Mouse (Mus musculus) G1E (cell line): ENCODE measurements around the gene Mex3d. TPM values are rescaled to one million over a fixed set of nuclear protein-coding genes. Genes with fewer than 3 reads are reported as not detected.

Experiments used
- ATAC-seq: 2 replicates; pipeline ENCODE4 v1.8.0; 2016; ENCODE audit warnings: mild to moderate bottlenecking; ENCODE audit not compliant: insufficient number of reproducible peaks, poor library complexity, low FRiP score, severe bottlenecking; ENCODE audit errors: extremely low read depth
- DNase-seq: peaks from one replicate; pipeline ENCODE4 v3.0.0; 2012; ENCODE audit warnings: low spot score
- H3K27me3 ChIP-seq: 2 replicates; pipeline ENCODE4 v1.6.1; 2012; ENCODE audit warnings: mild to moderate bottlenecking, low read length, inconsistent platforms; ENCODE audit not compliant: insufficient read depth
- H3K36me3 ChIP-seq: replicated peaks from 2 replicates; pipeline ENCODE3; 2012; ENCODE audit warnings: mild to moderate bottlenecking, inconsistent platforms
- H3K4me1 ChIP-seq: 2 replicates; pipeline ENCODE4 v1.6.1; 2012; ENCODE audit warnings: low read depth, low read length, inconsistent platforms, mixed read lengths; ENCODE audit not compliant: insufficient read depth
- H3K4me3 ChIP-seq: 2 replicates; pipeline ENCODE4 v1.5.1; 2012; ENCODE audit warnings: low read depth, mild to moderate bottlenecking, inconsistent platforms, low read length, moderate library complexity, mixed read lengths
- H3K9me3 ChIP-seq: replicated peaks from 2 replicates; pipeline ENCODE4 v1.6.1; 2012; ENCODE audit warnings: inconsistent platforms
- CTCF ChIP-seq: IDR thresholded peaks from 2 replicates; pipeline ENCODE4 v1.5.1; 2012; ENCODE audit warnings: low read depth, low read length, inconsistent platforms, mixed read lengths
- GATA1 ChIP-seq: IDR thresholded peaks from 2 replicates; pipeline ENCODE4 v1.6.1; 2012; ENCODE audit warnings: borderline replicate concordance, low read length, inconsistent platforms, mixed read lengths
- GATA2 ChIP-seq: IDR thresholded peaks from 2 replicates; pipeline ENCODE4 v1.6.1; 2012; ENCODE audit warnings: low read depth, low read length, inconsistent platforms, borderline replicate concordance
- POLR2AphosphoS5 ChIP-seq: IDR thresholded peaks from 2 replicates; pipeline ENCODE4 v1.6.1; 2012; ENCODE audit warnings: low read depth, low read length, inconsistent platforms; ENCODE audit not compliant: insufficient replicate concordance
- TAL1 ChIP-seq: conservative IDR thresholded peaks from 2 replicates; pipeline ENCODE4 v1.6.1; 2012; ENCODE audit warnings: low read depth, low read length, inconsistent platforms, mixed read lengths
- polyA plus RNA-seq: library from polyadenylated mRNA; stranded (reverse); fragments of >175 nt; gene quantifications from 2 replicates; pipeline ENCODE4 v1.2.3, GENCODE M21; 2012
- total RNA-seq, 2 experiments: library from RNA; stranded (forward) in 1 of 2; stranded (reverse) in 1 of 2; fragments of 200-1000 nt in 1 of 2; fragments of >200 nt in 1 of 2; fragmentation: Nextera tagmentation in 1 of 2; gene quantifications; 2 replicates each; pipeline ENCODE4 v1.2.3; 2014 to 2017

Gene Mex3d
- total and polyA plus RNA-seq, 3 experiments: 8.7 to 35.3 (median 11.4) TPM

- ATAC-seq (no peak), DNase-seq (no peak)
- Histone ChIP-seq H3K4me3 (peak overlapping the region; percentile 97), H3K36me3 (peaks cover 39% of the 10 kb centered on the region), H3K9me3 (no peaks in the 10 kb centered on the region), H3K27me3 (peaks cover 2% of the 10 kb centered on the region; the same call in 1 of the 2 replicates), H3K4me1 (peaks cover 69% of the 10 kb centered on the region)
- TF ChIP-seq POLR2AphosphoS5 (no peak), GATA2 (no peak), TAL1 (no peak)
Measured at GRCm38 (mm10) chr10:80432936-80433512, 45.6 kb upstream of the Mex3d start.

GRCm38 (mm10) chr10:80432387-80432785 lies 44.9 kb upstream of the Mex3d start:
- H3K27me3 ChIP-seq: no peaks in the 10 kb centered on the region
- ATAC-seq (no peak), DNase-seq (no peak)
- TF ChIP-seq GATA2 (no peak), GATA1 (no peak), POLR2AphosphoS5 (no peak)
- H3K4me3 ChIP-seq: peak overlapping the region; percentile 97
- no peaks in the 10 kb centered on the region for H3K9me3 ChIP-seq
- H3K36me3 ChIP-seq: peaks cover 46% of the 10 kb centered on the region
- H3K4me1 ChIP-seq: peaks cover 70% of the 10 kb centered on the region

DNA sequence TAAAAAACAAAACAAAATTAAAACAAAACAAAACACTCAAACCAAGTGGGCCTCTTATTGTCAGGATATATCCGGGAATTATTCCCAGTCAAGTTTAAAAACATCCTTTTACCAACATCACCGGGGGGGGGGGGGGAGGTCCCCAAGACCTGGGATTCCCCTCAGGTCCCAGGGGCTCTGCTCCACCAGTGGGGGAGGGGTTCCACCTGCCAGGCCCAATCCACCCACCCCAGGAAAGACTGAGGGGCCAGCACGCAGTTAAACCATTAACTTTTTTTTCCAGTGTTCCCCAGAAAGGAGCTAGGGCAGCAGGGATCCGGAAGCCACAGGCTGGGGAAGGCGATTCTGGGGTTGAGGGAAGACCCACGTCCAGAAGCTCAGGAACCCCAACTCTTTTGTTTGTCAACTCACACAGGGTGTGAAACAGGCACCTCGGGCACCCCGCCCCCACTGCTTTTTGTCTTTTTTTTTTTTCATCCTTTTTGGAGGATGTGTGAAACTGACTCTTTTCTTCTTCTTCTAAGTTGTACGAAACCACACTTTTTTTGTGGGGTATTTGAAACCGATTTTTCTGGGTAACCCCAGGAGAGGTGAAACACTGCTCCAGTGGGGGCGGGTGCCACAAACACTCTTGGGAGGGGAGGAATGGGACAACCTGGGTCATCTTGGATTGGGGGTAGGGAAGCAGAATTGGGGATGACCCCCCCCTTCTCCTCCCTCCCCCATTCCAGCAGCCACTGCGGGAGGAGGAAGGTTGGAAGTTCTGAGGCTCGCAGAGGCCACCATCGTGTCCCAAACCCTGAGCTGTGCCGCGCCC lies 44.3 kb upstream of the Mex3d start:
- peaks cover 5% of the 10 kb centered on the region; the same call in 1 of the 2 replicates for H3K9me3 ChIP-seq
- peaks cover 76% of the 10 kb centered on the region for H3K4me1 ChIP-seq
- DNase-seq: no peak
- ATAC-seq: no peak
- peaks cover 52% of the 10 kb centered on the region for H3K36me3 ChIP-seq
- peak overlapping the region; percentile 97 for H3K4me3 ChIP-seq
- H3K27me3 ChIP-seq: no peaks in the 10 kb centered on the region; the same call in 1 of the 2 replicates
- TF ChIP-seq GATA2 (no peak), GATA1 (no peak), TAL1 (no peak), POLR2AphosphoS5 (no peak), CTCF (no peak)

GRCm38 (mm10) chr10:80430375-80430980 lies 43.0 kb upstream of the Mex3d start:
- no peak for DNase-seq
- Histone ChIP-seq H3K4me3 (peak overlapping the region; percentile 97; the same call in 1 of the 2 replicates), H3K36me3 (peaks cover 65% of the 10 kb centered on the region), H3K27me3 (no peaks in the 10 kb centered on the region; the same call in 1 of the 2 replicates), H3K9me3 (peaks cover 12% of the 10 kb centered on the region; the same call in 1 of the 2 replicates), H3K4me1 (peaks cover 69% of the 10 kb centered on the region)
- no peak for ATAC-seq
- TF ChIP-seq GATA1 (no peak), CTCF (no peak), TAL1 (no peak), GATA2 (no peak), POLR2AphosphoS5 (no peak)

DNA sequence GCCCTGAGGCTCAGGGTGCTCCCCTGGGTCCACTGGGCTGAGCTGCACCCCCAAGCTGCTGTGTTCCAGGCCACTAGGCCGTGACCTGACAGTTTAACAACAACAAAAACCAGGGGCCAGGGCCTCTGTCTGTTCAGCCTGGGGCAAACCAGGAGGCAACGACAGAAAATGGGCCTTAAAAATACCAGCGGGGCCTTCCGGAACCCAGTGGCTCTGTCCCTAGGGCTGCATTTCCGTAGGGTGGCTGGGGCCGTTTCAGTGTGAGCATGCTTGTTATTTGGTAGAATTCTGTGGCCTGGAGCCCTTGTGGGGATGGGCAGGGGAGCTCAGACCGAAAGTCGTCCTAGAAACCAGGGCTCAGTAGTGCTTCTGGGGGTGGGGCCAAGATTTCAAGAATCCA lies 42.3 kb upstream of the Mex3d start:
- peaks cover 72% of the 10 kb centered on the region for H3K36me3 ChIP-seq
- peak overlapping the region; percentile 27; the same call in 1 of the 2 replicates for H3K4me3 ChIP-seq
- H3K9me3 ChIP-seq: peaks cover 16% of the 10 kb centered on the region
- H3K4me1 ChIP-seq: peaks cover 66% of the 10 kb centered on the region
- ATAC-seq (no peak), DNase-seq (no peak)
- H3K27me3 ChIP-seq: no peaks in the 10 kb centered on the region; the same call in 1 of the 2 replicates
- TF ChIP-seq CTCF (no peak), GATA2 (no peak), POLR2AphosphoS5 (no peak), TAL1 (no peak), GATA1 (no peak)

DNA sequence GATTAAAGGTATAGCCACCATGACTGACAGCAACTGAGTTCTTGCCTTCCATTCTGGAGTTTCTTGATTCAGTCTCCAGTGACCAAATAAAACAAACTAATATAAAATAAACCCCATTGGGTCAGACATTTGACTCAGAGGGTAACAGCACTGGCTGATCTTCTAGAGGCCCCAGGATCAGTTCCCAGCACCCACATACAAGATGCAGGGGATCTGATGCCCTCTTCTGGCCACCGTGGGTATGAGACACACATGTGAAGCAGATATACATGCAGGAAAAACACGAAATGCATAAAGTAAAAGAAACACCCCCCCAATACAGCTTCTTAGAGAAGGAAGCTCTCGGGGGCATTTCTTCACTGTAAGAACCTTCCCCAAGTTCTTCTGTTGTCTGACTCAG lies 37.6 kb upstream of the Mex3d start:
- TF ChIP-seq GATA1 (no peak), TAL1 (no peak), CTCF (no peak), POLR2AphosphoS5 (no peak), GATA2 (no peak)
- H3K36me3 ChIP-seq: peaks cover 97% of the 10 kb centered on the region
- H3K4me3 ChIP-seq: no peak overlapping the region
- H3K4me1 ChIP-seq: peaks cover 86% of the 10 kb centered on the region
- DNase-seq (no peak), ATAC-seq (no peak)
- H3K9me3 ChIP-seq: peaks cover 16% of the 10 kb centered on the region
- H3K27me3 ChIP-seq: no peaks in the 10 kb centered on the region; the same call in 1 of the 2 replicates
